Mouse (Mus musculus) olfactory bulb, adult 2 months (tissue): ENCODE data around the gene Cntnap1.

Source experiments
- CTCF ChIP-seq: fragments of 200-500 bp; IDR thresholded peaks from 2 replicates; pipeline ENCODE4 v1.5.1; 2012; ENCODE audit warnings: low read depth, mild to moderate bottlenecking, low read length, moderate library complexity; ENCODE audit not compliant: insufficient read depth
- POLR2A ChIP-seq: fragments of 200-500 bp; IDR thresholded peaks from 2 replicates; pipeline ENCODE4 v1.6.1; 2012; ENCODE audit warnings: mild to moderate bottlenecking, low read depth, low read length, moderate library complexity; ENCODE audit not compliant: insufficient read depth

DNA sequence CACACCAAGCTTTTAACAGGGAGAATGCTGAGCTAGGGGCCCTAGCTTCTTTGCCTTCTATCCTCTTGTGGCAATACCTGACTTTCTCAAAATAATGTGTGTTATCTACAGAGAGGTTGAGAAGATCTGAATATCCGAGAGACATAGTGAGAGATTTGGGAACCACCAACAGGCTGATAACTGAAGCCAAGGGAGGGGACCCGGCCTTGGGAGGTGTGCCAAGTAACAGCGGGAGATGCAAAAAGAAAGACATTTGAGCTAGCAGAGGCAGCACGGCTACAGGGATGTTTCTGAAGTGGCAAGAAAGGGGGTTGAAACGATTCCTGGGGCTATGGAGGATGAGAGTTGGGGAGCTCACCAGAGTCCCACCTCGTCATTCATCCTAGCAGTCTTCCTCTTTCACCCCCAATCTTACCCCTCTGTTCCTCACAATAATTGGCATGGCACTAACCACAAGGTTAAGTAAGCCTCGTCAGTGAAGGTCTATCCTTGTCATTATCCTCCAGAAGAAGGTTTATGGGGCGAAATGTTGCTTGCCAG lies 59.1 kb downstream of the Cntnap1 start:
- TF ChIP-seq CTCF (no peak), POLR2A (no peak)
